ENCODE assay signal across 20 mouse cellular contexts in the genomic region with DNA sequence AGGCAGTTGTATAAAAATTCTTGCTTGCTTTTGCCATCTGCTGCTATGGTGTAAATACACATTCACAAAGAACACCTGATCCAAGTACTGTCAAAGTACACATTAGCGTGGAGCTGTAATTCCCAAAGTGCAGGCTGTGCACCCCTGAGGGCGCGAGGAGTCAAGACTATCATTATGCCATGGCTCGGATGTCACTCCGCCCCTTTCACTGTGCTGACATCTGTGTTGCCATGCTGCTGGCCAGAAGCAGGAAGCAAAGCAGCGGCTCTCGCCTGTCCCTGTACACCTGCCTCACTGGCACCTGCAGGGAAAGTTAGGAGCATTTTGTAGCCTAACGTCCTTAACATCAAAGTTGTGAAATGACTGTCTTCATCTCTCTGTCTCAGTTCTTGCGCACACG. TPM values are rescaled to one million over a fixed set of nuclear protein-coding genes. Genes with fewer than 3 reads are reported as not detected.
DNase-seq lines count a peak whose midpoint lies in the region; ATAC-seq lines count a peak whose summit lies in the region.
"Had no signal": no experiment of that assay in that cellular context is flagged by ENCODE, and none has a peak within 500 bp of the region (broad histone marks: within the 10 kb centered on the region; RNA-seq: fewer than 3 reads in every experiment).

No protein-coding gene starts in this region.

- H3K27me3 ChIP-seq in limb, embryonic 11.5 days (ENCODE audit: control insufficient read depth, insufficient read depth, low read length) = no peaks in the 10 kb centered on the region
- no peaks in the 10 kb centered on the region for H3K27me3 ChIP-seq in limb, embryonic 10.5 days (ENCODE audit: low read depth, poor library complexity, severe bottlenecking)
- no peaks in the 10 kb centered on the region for H3K27me3 ChIP-seq in embryonic facial prominence, embryonic 14.5 days (replicated peaks; ENCODE audit: control insufficient read depth, insufficient read depth, low read length)
- H3K27me3 ChIP-seq: forebrain, embryonic 12.5 days; heart, embryonic 12.5 days; hindbrain, embryonic 15.5 days had no signal

- DNase-seq in embryo, embryonic 10.5 days (ENCODE audit: low spot score) = peak; percentile 27
- DNase-seq in embryo, embryonic 11 days = no peak
- DNase-seq in limb, embryonic 11.5 days (ENCODE audit: low spot score) = peak; percentile 38
- DNase-seq in limb, embryonic 10.5 days (ENCODE audit: low spot score) = no peak
- DNase-seq in ZHBTc4 (ENCODE audit: low read depth, low spot score) = peak; percentile 36
- DNase-seq in embryonic facial prominence, embryonic 14.5 days (ENCODE audit: low spot score) = peak; percentile 72
- no peak for DNase-seq in layer of hippocampus, adult 18-20 months (ENCODE audit: low spot score in 2 of 2)
- DNase-seq: adrenal gland, postnatal 14 days; cerebellum, adult 11-12 months; cerebellum, adult 9-10 months; cerebellum, postnatal 25 days; gastrocnemius, postnatal 14 days; heart, postnatal 36 days had no signal

- no peak overlapping the region for H3K9ac ChIP-seq in limb, embryonic 11.5 days (ENCODE audit: low read length)
- H3K9ac ChIP-seq in embryonic facial prominence, embryonic 14.5 days (ENCODE audit: low read depth, low read length) = no peak overlapping the region
- H3K9ac ChIP-seq: forebrain, embryonic 12.5 days; heart, embryonic 12.5 days; hindbrain, embryonic 15.5 days had no signal

- no peak overlapping the region for H3K27ac ChIP-seq in limb, embryonic 11.5 days (replicated peaks; ENCODE audit: low read depth, low read length)
- H3K27ac ChIP-seq in limb, embryonic 10.5 days = no peak overlapping the region
- no peak overlapping the region for H3K27ac ChIP-seq in embryonic facial prominence, embryonic 14.5 days (replicated peaks; ENCODE audit: low read depth, low read length)
- H3K27ac ChIP-seq: forebrain, embryonic 12.5 days; hindbrain, embryonic 15.5 days had no signal

- no peak overlapping the region for H3K4me3 ChIP-seq in limb, embryonic 11.5 days (ENCODE audit: low read depth, low read length)
- no peak overlapping the region for H3K4me3 ChIP-seq in limb, embryonic 10.5 days
- H3K4me3 ChIP-seq in embryonic facial prominence, embryonic 14.5 days (ENCODE audit: low read depth, low read length) = no peak overlapping the region
- H3K4me3 ChIP-seq: forebrain, embryonic 12.5 days; heart, embryonic 12.5 days; hindbrain, embryonic 15.5 days had no signal

- H3K36me3 ChIP-seq in limb, embryonic 11.5 days (ENCODE audit: control insufficient read depth, insufficient read depth, low read length) = peaks cover 3% of the 10 kb centered on the region; the same call in 1 of the 2 replicates
- peaks cover 81% of the 10 kb centered on the region for H3K36me3 ChIP-seq in limb, embryonic 10.5 days
- H3K36me3 ChIP-seq in embryonic facial prominence, embryonic 14.5 days (ENCODE audit: control insufficient read depth, insufficient read depth, low read length) = peaks cover 10% of the 10 kb centered on the region
- H3K36me3 ChIP-seq: hindbrain, embryonic 15.5 days had no signal

- 86% methylated on average over 10 of the region's 10 CpGs for WGBS in limb, embryonic 11.5 days
- 84% methylated on average over 10 of the region's 10 CpGs for WGBS in limb, embryonic 10.5 days
- 75% methylated on average over 10 of the region's 10 CpGs for WGBS in embryonic facial prominence, embryonic 14.5 days

- H3K9me3 ChIP-seq in limb, embryonic 11.5 days (ENCODE audit: control insufficient read depth, low read length) = no peaks in the 10 kb centered on the region
- H3K9me3 ChIP-seq in limb, embryonic 10.5 days (replicated peaks) = no peaks in the 10 kb centered on the region
- H3K9me3 ChIP-seq in embryonic facial prominence, embryonic 14.5 days (ENCODE audit: control insufficient read depth, low read length) = no peaks in the 10 kb centered on the region; the same call in 1 of the 2 replicates
- H3K9me3 ChIP-seq: heart, embryonic 12.5 days; hindbrain, embryonic 15.5 days had no signal

- H3K4me2 ChIP-seq in limb, embryonic 11.5 days (ENCODE audit: low read depth, severe bottlenecking) = no peak overlapping the region
- no peak overlapping the region for H3K4me2 ChIP-seq in embryonic facial prominence, embryonic 14.5 days (ENCODE audit: low read depth, low read length)
- H3K4me2 ChIP-seq: forebrain, embryonic 12.5 days; heart, embryonic 12.5 days; hindbrain, embryonic 15.5 days had no signal

- H3K4me1 ChIP-seq in limb, embryonic 11.5 days (ENCODE audit: control insufficient read depth, insufficient read depth, low read length) = no peaks in the 10 kb centered on the region
- H3K4me1 ChIP-seq in limb, embryonic 10.5 days = no peaks in the 10 kb centered on the region
- H3K4me1 ChIP-seq in embryonic facial prominence, embryonic 14.5 days (ENCODE audit: control insufficient read depth, insufficient read depth, low read length) = no peaks in the 10 kb centered on the region
- H3K4me1 ChIP-seq: hindbrain, embryonic 15.5 days had no signal

- ATAC-seq in limb, embryonic 11.5 days (ENCODE audit: insufficient number of reproducible peaks, low FRiP score, low TSS enrichment, low read depth) = no peak
- ATAC-seq in embryonic facial prominence, embryonic 14.5 days (ENCODE audit: low read depth) = peak; percentile 87
- ATAC-seq: activated CD4-positive, CD25-positive, alpha-beta regulatory T cell, adult 4 months; forebrain, embryonic 16.5 days had no signal

RNA-seq across cellular contexts. Expression of a gene that starts 19.6 kb away (rescaled TPM):
- polyA plus RNA-seq in limb, embryonic 11.5 days (2014; fragmentation: Nextera tagmentation; extraction: Ambion mirVana) = 140 and 155 TPM in 2 replicates
- 148 and 149 TPM in 2 replicates for polyA plus RNA-seq in limb, embryonic 10.5 days (2016; fragmentation: Nextera tagmentation; extraction: Ambion mirVana)
- polyA plus RNA-seq in embryonic facial prominence, embryonic 14.5 days (2014; fragmentation: Nextera tagmentation; extraction: Ambion mirVana) = 49.4 and 61.6 TPM in 2 replicates
- total RNA-seq in layer of hippocampus, adult 18-20 months (2021) = not detected
- total RNA-seq: heart, adult 8-10 months had no signal
- polyA plus RNA-seq: cortical plate, adult 2 months had no signal

Comparison
In these comparisons a context has a peak if more than half of its experiments do, and no peak if none do; other contexts are left out.
1. DNase-seq: peak in embryo, embryonic 10.5 days (single experiment), limb, embryonic 11.5 days (single experiment), ZHBTc4 (single experiment) and embryonic facial prominence, embryonic 14.5 days (single experiment); none in embryo, embryonic 11 days (single experiment), limb, embryonic 10.5 days (single experiment) and layer of hippocampus, adult 18-20 months (0 of 2).